Mouse (Mus musculus): ENCODE measurements around the gene Abca2. TPM values are rescaled to one million over a fixed set of nuclear protein-coding genes. Genes with fewer than 3 reads are reported as not detected.
A peak's percentile ranks its signal among the peaks of the same experiment; 100 is the strongest.

Gene Abca2
- total RNA-seq, 2 experiments from 2014 or later = 169 to 174 TPM

- no peak for DNase-seq (ENCODE audit: low spot score in 2 of 2)
- intact Hi-C loops (cut with DNase I) = loop anchor here (10.0 kb wide), 1 partner anchor 72 kb away; the partner anchor contains the start of gene Lcn12
These were observed 5.7 kb upstream of the Abca2 start, which contains the start of gene Fut7 for GRCm38 (mm10) chr2:25422587-25423410. TSS of gene Fut7 (plus strand) at chr2:25423267.

GRCm38 (mm10) chr2:25423626-25424025, 4.9 kb upstream of the Abca2 start:
- DNase-seq (ENCODE audit: low spot score in 2 of 2) = no peak
- intact Hi-C loops (cut with DNase I) = loop anchor here (10.0 kb wide), 1 partner anchor 71 kb away; the partner anchor contains the start of gene Lcn12

GRCm38 (mm10) chr2:25425481-25425880, 3.0 kb upstream of the Abca2 start:
- intact Hi-C loops (cut with DNase I) = loop anchor here (5.0 to 10.0 kb wide), 2 partner anchors 69 to 122 kb away; partner anchors contain the start of genes Lcn12 and Traf2
- DNase-seq (ENCODE audit: low spot score in 2 of 2) = no peak

- intact Hi-C loops (cut with DNase I) = loop anchor here (5.0 to 10.0 kb wide), 2 partner anchors 68 to 121 kb away; partner anchors contain the start of genes Lcn12 and Traf2
- peak; percentile 41 to 52 for DNase-seq (ENCODE audit: low spot score in 2 of 2)
These were observed 1.7 kb upstream of the Abca2 start for GRCm38 (mm10) chr2:25426721-25427191.

GRCm38 (mm10) chr2:25427256-25427655, 1.2 kb upstream of the Abca2 start:
- intact Hi-C loops (cut with DNase I) = loop anchor here (5.0 to 10.0 kb wide), 2 partner anchors 68 to 120 kb away; partner anchors contain the start of genes Lcn12 and Traf2
- no peak for DNase-seq (ENCODE audit: low spot score in 2 of 2)

GRCm38 (mm10) chr2:25429435-25430180, 1.1 kb downstream of the Abca2 start:
- intact Hi-C loops (cut with DNase I) = loop anchor here (2.0 to 10.0 kb wide), 3 partner anchors 31 to 118 kb away; partner anchors contain the start of genes Lcn12, Paxx and Traf2
- no peak for DNase-seq (ENCODE audit: low spot score in 2 of 2)

- peak in 1 of 2 experiments; percentile 33 for DNase-seq (ENCODE audit: low spot score in 2 of 2)
- intact Hi-C loops (cut with DNase I) = loop anchor here (2.0 kb wide), 1 partner anchor 30 kb away; the partner anchor contains the start of gene Paxx
These were observed 2.1 kb downstream of the Abca2 start for GRCm38 (mm10) chr2:25430395-25431233.

- intact Hi-C loops (cut with DNase I) = loop anchor here (2.0 kb wide), 1 partner anchor 29 kb away; the partner anchor contains the start of gene Paxx
- no peak for DNase-seq (ENCODE audit: low spot score in 2 of 2)
These were observed 2.9 kb downstream of the Abca2 start for GRCm38 (mm10) chr2:25431308-25431855.

- intact Hi-C loops (cut with DNase I) = no loop called here
- DNase-seq (ENCODE audit: low spot score in 2 of 2) = no peak
These were observed 4.0 kb downstream of the Abca2 start for GRCm38 (mm10) chr2:25432326-25433098.

GRCm38 (mm10) chr2:25433101-25433500, 4.6 kb downstream of the Abca2 start:
- DNase-seq (ENCODE audit: low spot score in 2 of 2) = no peak
- intact Hi-C loops (cut with DNase I) = no loop called here

- intact Hi-C loops (cut with DNase I) = no loop called here
- DNase-seq (ENCODE audit: low spot score in 2 of 2) = no peak
These were observed 5.8 kb downstream of the Abca2 start for GRCm38 (mm10) chr2:25434292-25434691.

- intact Hi-C loops (cut with DNase I) = no loop called here
- no peak for DNase-seq (ENCODE audit: low spot score in 2 of 2)
These were observed 7.8 kb downstream of the Abca2 start for GRCm38 (mm10) chr2:25436286-25436820.

- intact Hi-C loops (cut with DNase I) = no loop called here
These were observed 12.6 kb downstream of the Abca2 start for GRCm38 (mm10) chr2:25441067-25441466.

GRCm38 (mm10) chr2:25442682-25443081, 14.2 kb downstream of the Abca2 start:
- no peak for DNase-seq (ENCODE audit: low spot score in 2 of 2)
- intact Hi-C loops (cut with DNase I) = no loop called here

More at GRCm38 (mm10) chr2:25441067-25441466, 12.6 kb downstream of the Abca2 start:
- DNase-seq (ENCODE audit: low spot score in 2 of 2) = no peak

GRCm38 (mm10) chr2:25450853-25451647, 22.5 kb downstream of the Abca2 start:
- no peak for DNase-seq (ENCODE audit: low spot score in 2 of 2)
- intact Hi-C loops (cut with DNase I) = no loop called here

- DNase-seq (ENCODE audit: low spot score in 2 of 2) = no peak
- intact Hi-C loops (cut with DNase I) = no loop called here
These were observed 24.4 kb downstream of the Abca2 start for GRCm38 (mm10) chr2:25452951-25453350.

All from left cerebral cortex, postnatal 36 days (tissue).